Mouse (Mus musculus): ENCODE measurements at regions not wholly inside any gene's neighbourhood (a gene's known extent, or its start where the extent isn't known, plus 50 kb on each side); places are given as distances from the start of the nearest gene placed in this dataset.

DNA sequence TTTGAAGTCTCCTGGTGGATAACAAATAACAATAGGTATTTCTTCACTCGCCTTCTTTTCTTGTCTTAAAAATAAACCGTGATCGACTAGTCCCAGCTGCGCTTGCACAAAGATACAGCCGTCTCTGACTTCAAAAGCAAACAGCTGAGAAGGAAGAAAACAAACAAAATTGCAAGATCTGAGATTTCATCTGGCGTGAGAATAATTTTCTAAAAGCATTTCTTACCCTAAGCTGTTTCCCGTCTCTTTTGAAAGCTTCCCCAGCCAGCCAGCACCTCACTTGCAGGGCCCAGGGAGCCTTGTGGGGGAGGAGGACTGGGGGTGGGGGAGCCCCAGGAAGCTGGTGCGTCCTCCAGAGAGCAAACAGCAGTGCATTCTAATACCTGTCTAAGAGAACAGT lies 258.2 kb upstream of the Pabpc6 start:
- no peaks in the 10 kb centered on the region for H3K79me2 ChIP-seq (ENCODE audit: control insufficient read depth, insufficient read depth, low read length, poor library complexity)
- TF ChIP-seq USF1 (IDR thresholded peaks at IDR 0.05; ENCODE audit: low read depth, low read length): no peak
- TF ChIP-seq POLR2A (IDR thresholded peaks at IDR 0.05; ENCODE audit: control insufficient read depth in 1 of 2, insufficient read depth in 1 of 2, low read depth in 1 of 2, low read length in 2 of 2, poor library complexity in 1 of 2): no peak
- TF ChIP-seq RAD21 (IDR thresholded peaks at IDR 0.05; ENCODE audit: low read depth, low read length): no peak
- TF ChIP-seq POLR2AphosphoS2 (IDR thresholded peaks at IDR 0.05; ENCODE audit: low read length): no peak
- no peak for TF ChIP-seq UBTF (IDR thresholded peaks at IDR 0.05; ENCODE audit: borderline replicate concordance, insufficient read depth, low read depth, low read length)
- TF ChIP-seq MYB (IDR thresholded peaks at IDR 0.05; ENCODE audit: low read depth, low read length): no peak
- TF ChIP-seq NRF1 (IDR thresholded peaks at IDR 0.05; ENCODE audit: insufficient read depth, low read depth, low read length, poor library complexity, severe bottlenecking): no peak
- TF ChIP-seq ZKSCAN1 (IDR thresholded peaks at IDR 0.05; ENCODE audit: low read depth, low read length): no peak
- TF ChIP-seq ZC3H11A (IDR thresholded peaks at IDR 0.05; ENCODE audit: low read depth, low read length): no peak
- no peak for TF ChIP-seq KAT2A (conservative IDR thresholded peaks at IDR 0.05; ENCODE audit: low read depth, low read length)
- TF ChIP-seq SIN3A (IDR thresholded peaks at IDR 0.05; ENCODE audit: low read length): no peak
- TF ChIP-seq CHD1 (IDR thresholded peaks at IDR 0.05; ENCODE audit: low read depth, low read length): no peak
- no peak for TF ChIP-seq MYC (IDR thresholded peaks at IDR 0.05; ENCODE audit: low read depth, low read length)
- no peak for TF ChIP-seq HCFC1 (IDR thresholded peaks at IDR 0.05; ENCODE audit: low read depth, low read length)
- no peak for TF ChIP-seq JUND (IDR thresholded peaks at IDR 0.05; ENCODE audit: low read depth, low read length)
- no peak for TF ChIP-seq MAZ (IDR thresholded peaks at IDR 0.05; ENCODE audit: low read depth, low read length)
- no peak for TF ChIP-seq NELFE (IDR thresholded peaks at IDR 0.05; ENCODE audit: low read depth, low read length)
- TF ChIP-seq RCOR1 (IDR thresholded peaks at IDR 0.05; ENCODE audit: low read depth, low read length): no peak
- H3K4me1 ChIP-seq (ENCODE audit: control insufficient read depth in 1 of 2, insufficient read depth in 2 of 2, low read length in 2 of 2): no peaks in the 10 kb centered on the region
- DNase-seq (ENCODE audit: low read depth, low spot score): no peak
- H3K9me3 ChIP-seq (replicated peaks; ENCODE audit: insufficient read depth, low read length): no peaks in the 10 kb centered on the region
- H3K36me3 ChIP-seq (ENCODE audit: control insufficient read depth in 1 of 2, insufficient read depth in 2 of 2, low read length in 2 of 2): no peaks in the 10 kb centered on the region
- no peaks in the 10 kb centered on the region for H3K27me3 ChIP-seq (ENCODE audit: control insufficient read depth in 1 of 2, insufficient read depth in 2 of 2, low read length in 2 of 2)
- no peak overlapping the region for H3K27ac ChIP-seq (ENCODE audit: control insufficient read depth, low read depth, low read length)
- H3K4me3 ChIP-seq (ENCODE audit: control insufficient read depth in 1 of 2, insufficient read depth in 1 of 2, low read depth in 2 of 2, low read length in 2 of 2): no peak overlapping the region
- H3K9ac ChIP-seq (ENCODE audit: control insufficient read depth, low read depth, low read length, poor library complexity, severe bottlenecking): no peak overlapping the region

- Histone ChIP-seq H3K79me2 (ENCODE audit: control insufficient read depth, insufficient read depth, low read length, poor library complexity) (no peaks in the 10 kb centered on the region), H3K36me3 (ENCODE audit: control insufficient read depth in 1 of 2, insufficient read depth in 2 of 2, low read length in 2 of 2) (no peaks in the 10 kb centered on the region), H3K27me3 (ENCODE audit: control insufficient read depth in 1 of 2, insufficient read depth in 2 of 2, low read length in 2 of 2) (no peaks in the 10 kb centered on the region), H3K9me3 (replicated peaks; ENCODE audit: insufficient read depth, low read length) (no peaks in the 10 kb centered on the region), H3K9ac (ENCODE audit: control insufficient read depth, low read depth, low read length, poor library complexity, severe bottlenecking) (no peak overlapping the region), H3K4me1 (ENCODE audit: control insufficient read depth in 1 of 2, insufficient read depth in 2 of 2, low read length in 2 of 2) (no peaks in the 10 kb centered on the region), H3K27ac (ENCODE audit: control insufficient read depth, low read depth, low read length) (no peak overlapping the region), H3K4me3 (ENCODE audit: control insufficient read depth in 1 of 2, insufficient read depth in 1 of 2, low read depth in 2 of 2, low read length in 2 of 2) (no peak overlapping the region)
- no peak for DNase-seq (ENCODE audit: low read depth, low spot score)
- TF ChIP-seq NELFE (IDR thresholded peaks at IDR 0.05; ENCODE audit: low read depth, low read length) (no peak), TCF12 (IDR thresholded peaks at IDR 0.05; ENCODE audit: low read depth, low read length) (no peak), ZMIZ1 (IDR thresholded peaks at IDR 0.05; ENCODE audit: low read depth, low read length) (no peak), USF2 (IDR thresholded peaks at IDR 0.05; ENCODE audit: borderline replicate concordance in 1 of 2, insufficient read depth in 1 of 2, low read depth in 1 of 2, low read length in 2 of 2) (no peak), MEF2A (IDR thresholded peaks at IDR 0.05; ENCODE audit: extremely low read depth, insufficient replicate concordance, low read depth, low read length, poor library complexity, severe bottlenecking) (no peak), TBP (IDR thresholded peaks at IDR 0.05; ENCODE audit: low read depth, low read length) (no peak), POLR2A (IDR thresholded peaks at IDR 0.05; ENCODE audit: control insufficient read depth in 1 of 2, insufficient read depth in 1 of 2, low read depth in 1 of 2, low read length in 2 of 2, poor library complexity in 1 of 2) (no peak), POLR2AphosphoS2 (IDR thresholded peaks at IDR 0.05; ENCODE audit: low read length) (no peak), BHLHE40 (IDR thresholded peaks at IDR 0.05; ENCODE audit: borderline replicate concordance, low read depth, low read length) (no peak), RAD21 (IDR thresholded peaks at IDR 0.05; ENCODE audit: low read depth, low read length) (no peak)
These were observed 256.8 kb upstream of the Pabpc6 start for GRCm38 (mm10) chr17:9926308-9926707.
